12 mouse cellular contexts compared by ENCODE assay signal in the genomic region with DNA sequence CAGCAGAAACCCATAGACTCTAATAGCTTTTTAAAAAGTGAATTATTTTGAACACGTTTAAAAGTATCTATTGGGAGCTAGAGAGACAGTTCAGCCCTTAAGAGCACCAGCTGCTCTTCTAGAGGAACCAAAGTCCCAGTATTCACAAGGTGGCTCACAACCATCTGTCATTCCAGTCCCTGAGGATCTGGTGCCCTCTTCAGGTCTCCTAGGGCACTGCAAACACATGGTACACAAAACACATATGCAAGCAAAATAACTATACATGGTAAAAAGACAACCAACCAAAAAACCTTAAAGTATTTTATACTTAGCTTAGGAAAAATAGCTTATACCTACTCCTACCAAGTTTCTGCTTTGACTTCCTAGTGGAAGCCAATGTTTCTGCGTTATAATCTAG. TPM values are rescaled to one million over a fixed set of nuclear protein-coding genes. Genes with fewer than 3 reads are reported as not detected.
DNase-seq lines count a peak whose midpoint lies in the region; ATAC-seq and TF ChIP-seq lines count a peak whose summit lies in the region.
"Had no signal": no experiment of that assay in that cellular context is flagged by ENCODE, and none has a peak within 500 bp of the region (broad histone marks: within the 10 kb centered on the region; RNA-seq: fewer than 3 reads in every experiment).

No protein-coding gene starts in this region.

- H3K9ac ChIP-seq in hindbrain, embryonic 11.5 days (ENCODE audit: low read depth, low read length) = no peak overlapping the region
- no peak overlapping the region for H3K9ac ChIP-seq in hindbrain, embryonic 14.5 days
- H3K9ac ChIP-seq: embryonic facial prominence, embryonic 12.5 days had no signal

- ATAC-seq in hindbrain, embryonic 11.5 days (ENCODE audit: low FRiP score) = no peak
- no peak for ATAC-seq in hindbrain, embryonic 14.5 days (ENCODE audit: low FRiP score)
- ATAC-seq: hindbrain, embryonic 16.5 days had no signal

- peak; percentile 9 for DNase-seq in hindbrain, embryonic 11.5 days (ENCODE audit: low spot score)
- no peak for DNase-seq in hindbrain, embryonic 14.5 days (ENCODE audit: low spot score)
- DNase-seq in thymus, postnatal 14 days = peak; percentile 28
- DNase-seq in thymus, adult 2 months = no peak
- peak; percentile 22 for DNase-seq in c-Kit-positive CD71-negative TER-119-negative erythroid progenitor cells, embryonic 14.5 days (ENCODE audit: low read depth)
- DNase-seq in thymus, postnatal 4 days = peak; percentile 58
- DNase-seq in adrenal gland, adult 8-10 months = no peak
- no peak for DNase-seq in kidney, postnatal 25 days
- DNase-seq: layer of hippocampus, adult 9-11 months had no signal

- no peaks in the 10 kb centered on the region for H3K27me3 ChIP-seq in hindbrain, embryonic 11.5 days (ENCODE audit: control insufficient read depth, insufficient read depth, low read length)
- no peaks in the 10 kb centered on the region for H3K27me3 ChIP-seq in hindbrain, embryonic 14.5 days (ENCODE audit: control insufficient read depth, insufficient read depth, low read length)
- no peaks in the 10 kb centered on the region for H3K27me3 ChIP-seq in thymus, adult 2 months (ENCODE audit: control insufficient read depth, insufficient read depth, low read length)
- H3K27me3 ChIP-seq: embryonic facial prominence, embryonic 12.5 days had no signal

- H3K4me2 ChIP-seq in hindbrain, embryonic 11.5 days (replicated peaks; ENCODE audit: low read depth, low read length) = no peak overlapping the region
- H3K4me2 ChIP-seq in hindbrain, embryonic 14.5 days (replicated peaks) = no peak overlapping the region
- H3K4me2 ChIP-seq: embryonic facial prominence, embryonic 12.5 days; heart, embryonic 11.5 days had no signal

- TF ChIP-seq POLR2A in thymus, adult 2 months (IDR thresholded peaks at IDR 0.05; ENCODE audit: control insufficient read depth, extremely low read depth, insufficient read depth, low read length, poor library complexity) = no peak

- no peak overlapping the region for H3K27ac ChIP-seq in hindbrain, embryonic 11.5 days (ENCODE audit: low read depth, low read length)
- no peak overlapping the region for H3K27ac ChIP-seq in hindbrain, embryonic 14.5 days
- no peak overlapping the region for H3K27ac ChIP-seq in thymus, adult 2 months (ENCODE audit: control insufficient read depth, insufficient read depth, low read length)
- H3K27ac ChIP-seq: embryonic facial prominence, embryonic 12.5 days had no signal

- WGBS in hindbrain, embryonic 11.5 days = 96% methylated on average over 2 of the region's 2 CpGs
- 96% methylated on average over 2 of the region's 2 CpGs for WGBS in hindbrain, embryonic 14.5 days
- WGBS in thymus, adult 2 months = 99% methylated on average over 2 of the region's 2 CpGs

- no peak overlapping the region for H3K4me3 ChIP-seq in hindbrain, embryonic 11.5 days (ENCODE audit: low read depth, low read length)
- no peak overlapping the region for H3K4me3 ChIP-seq in hindbrain, embryonic 14.5 days (replicated peaks; ENCODE audit: low read length)
- H3K4me3 ChIP-seq in thymus, adult 2 months (ENCODE audit: control insufficient read depth, insufficient read depth, low read length) = no peak overlapping the region
- H3K4me3 ChIP-seq: embryonic facial prominence, embryonic 12.5 days had no signal

- no peaks in the 10 kb centered on the region for H3K4me1 ChIP-seq in hindbrain, embryonic 11.5 days (replicated peaks; ENCODE audit: control insufficient read depth, insufficient read depth, low read length)
- H3K4me1 ChIP-seq in hindbrain, embryonic 14.5 days (replicated peaks; ENCODE audit: control insufficient read depth, insufficient read depth, low read length) = peaks cover 6% of the 10 kb centered on the region
- H3K4me1 ChIP-seq in thymus, adult 2 months (replicated peaks; ENCODE audit: control insufficient read depth, insufficient read depth, low read length) = 0 out of 2 replicates have a peak, but pooled peaks cover 2% of the 10 kb centered on the region

- peaks cover 3% of the 10 kb centered on the region; the same call in 1 of the 2 replicates for H3K36me3 ChIP-seq in hindbrain, embryonic 11.5 days (ENCODE audit: control insufficient read depth, insufficient read depth, low read length)
- H3K36me3 ChIP-seq in hindbrain, embryonic 14.5 days (replicated peaks; ENCODE audit: control insufficient read depth, insufficient read depth) = peaks cover 48% of the 10 kb centered on the region
- peaks cover 30% of the 10 kb centered on the region for H3K36me3 ChIP-seq in thymus, adult 2 months (ENCODE audit: control insufficient read depth, insufficient read depth, low read length)

- H3K9me3 ChIP-seq in hindbrain, embryonic 11.5 days (ENCODE audit: control insufficient read depth, low read length) = no peaks in the 10 kb centered on the region
- H3K9me3 ChIP-seq in hindbrain, embryonic 14.5 days (ENCODE audit: control insufficient read depth, low read length) = no peaks in the 10 kb centered on the region
- H3K9me3 ChIP-seq: embryonic facial prominence, embryonic 12.5 days had no signal

- no peak for TF ChIP-seq CTCF in thymus, adult 2 months (IDR thresholded peaks at IDR 0.05; ENCODE audit: borderline replicate concordance, control insufficient read depth, extremely low read depth, insufficient read depth, low read length, poor library complexity)

RNA-seq across cellular contexts. Expression of gene Gemin5, which starts 3.3 kb away (rescaled TPM):
- 21.0 and 32.0 TPM in 2 replicates for polyA plus RNA-seq in hindbrain, embryonic 11.5 days (2014; fragmentation: Nextera tagmentation; extraction: Ambion mirVana)
- 12.5 and 15.5 TPM in 2 replicates for polyA plus RNA-seq in hindbrain, embryonic 14.5 days (2014; fragmentation: Nextera tagmentation; extraction: Ambion mirVana)
- polyA plus RNA-seq in thymus, adult 2 months (2012; rRNA removed) = 20.4 and 21.8 TPM in 2 replicates
- total RNA-seq in adrenal gland, adult 8-10 months (2022) = 10 to 100 TPM; 20.5 to 34.7 (median 26.4) TPM

RNA-seq across cellular contexts. Expression of gene Mrpl22, which starts 6.4 kb away (rescaled TPM):
- polyA plus RNA-seq in hindbrain, embryonic 11.5 days (2014; fragmentation: Nextera tagmentation; extraction: Ambion mirVana) = 117 and 132 TPM in 2 replicates
- 86.9 and 98.4 TPM in 2 replicates for polyA plus RNA-seq in hindbrain, embryonic 14.5 days (2014; fragmentation: Nextera tagmentation; extraction: Ambion mirVana)
- polyA plus RNA-seq in thymus, adult 2 months (2012; rRNA removed) = 41.3 and 42.0 TPM in 2 replicates
- 10 to 100 TPM; 63.8 to 78.6 (median 70.4) TPM for total RNA-seq in adrenal gland, adult 8-10 months (2022)

RNA-seq across cellular contexts. Expression of gene Igtp, which starts 34.3 kb away (rescaled TPM):
- polyA plus RNA-seq in hindbrain, embryonic 11.5 days (2014; fragmentation: Nextera tagmentation; extraction: Ambion mirVana) = 2.5 and 3.3 TPM in 2 replicates
- 1.5 and 2.4 TPM in 2 replicates for polyA plus RNA-seq in hindbrain, embryonic 14.5 days (2014; fragmentation: Nextera tagmentation; extraction: Ambion mirVana)
- polyA plus RNA-seq in thymus, adult 2 months (2012; rRNA removed) = 58.1 and 60.9 TPM in 2 replicates
- 10 to 100 TPM; 12.9 to 17.0 (median 16.2) TPM for total RNA-seq in adrenal gland, adult 8-10 months (2022)

RNA-seq across cellular contexts. Expression of gene Irgm2, which starts 34.3 kb away (rescaled TPM):
- polyA plus RNA-seq in hindbrain, embryonic 11.5 days (2014; fragmentation: Nextera tagmentation; extraction: Ambion mirVana) = 0.71 and 1.3 TPM in 2 replicates
- 0.94 and 1.4 TPM in 2 replicates for polyA plus RNA-seq in hindbrain, embryonic 14.5 days (2014; fragmentation: Nextera tagmentation; extraction: Ambion mirVana)
- polyA plus RNA-seq in thymus, adult 2 months (2012; rRNA removed) = 17.1 and 20.1 TPM in 2 replicates
- total RNA-seq in adrenal gland, adult 8-10 months (2022) = 10 to 100 TPM; 14.7 to 19.4 (median 17.3) TPM

Comparison
In these comparisons a context has a peak if more than half of its experiments do, and no peak if none do; other contexts are left out.
1. DNase-seq: peak in hindbrain, embryonic 11.5 days (single experiment), thymus, postnatal 14 days (single experiment), c-Kit-positive CD71-negative TER-119-negative erythroid progenitor cells, embryonic 14.5 days (single experiment) and thymus, postnatal 4 days (single experiment); none in hindbrain, embryonic 14.5 days (single experiment), thymus, adult 2 months (single experiment), adrenal gland, adult 8-10 months (single experiment) and kidney, postnatal 25 days (0 of 2).
2. RNA of gene Igtp, which starts 34.3 kb away (polyA plus RNA-seq): 58.1 to 60.9 TPM in thymus, adult 2 months; 2.5 to 3.3 TPM in hindbrain, embryonic 11.5 days and 1.5 to 2.4 TPM in hindbrain, embryonic 14.5 days; every median in the first group is over 10 times any median in the second.